Mouse (Mus musculus): ENCODE results near the gene Kdelc1.

The Kdelc1 gene

GRCm38 (mm10) chr1:44118239-44119054 lies at the start of gene Kdelc1, which contains the start of gene Bivm:
Kdelc1 (minus strand) TSS chr1:44118808.
Bivm (plus strand) TSS chr1:44118957.
- DNase-seq (ENCODE audit: extremely low spot score) = peak; percentile 88

GRCm38 (mm10) chr1:44167859-44168383 lies 49.3 kb upstream of the Kdelc1 start:
- no peak for DNase-seq (ENCODE audit: extremely low spot score)

- DNase-seq (ENCODE audit: extremely low spot score) = no peak
These were observed 43.8 kb upstream of the Kdelc1 start for GRCm38 (mm10) chr1:44162389-44162788.

- DNase-seq (ENCODE audit: extremely low spot score) = no peak
These were observed 43.2 kb upstream of the Kdelc1 start for GRCm38 (mm10) chr1:44161818-44162217.

- no peak for DNase-seq (ENCODE audit: extremely low spot score)
These were observed 39.7 kb upstream of the Kdelc1 start for GRCm38 (mm10) chr1:44158317-44158716.

GRCm38 (mm10) chr1:44155287-44155686 lies 36.7 kb upstream of the Kdelc1 start:
- no peak for DNase-seq (ENCODE audit: extremely low spot score)

GRCm38 (mm10) chr1:44148706-44149105 lies 30.1 kb upstream of the Kdelc1 start:
- DNase-seq (ENCODE audit: extremely low spot score) = peak; percentile 4

GRCm38 (mm10) chr1:44147563-44148381 lies 29.2 kb upstream of the Kdelc1 start, which contains the start of gene Ercc5:
Ercc5 (plus strand) TSS chr1:44147744.
- DNase-seq (ENCODE audit: extremely low spot score) = peak; percentile 91

GRCm38 (mm10) chr1:44142747-44143146 lies 24.1 kb upstream of the Kdelc1 start:
- DNase-seq (ENCODE audit: extremely low spot score) = no peak

- DNase-seq (ENCODE audit: extremely low spot score) = no peak
These were observed 21.6 kb upstream of the Kdelc1 start for GRCm38 (mm10) chr1:44140232-44140631.

- no peak for DNase-seq (ENCODE audit: extremely low spot score)
These were observed 11.4 kb upstream of the Kdelc1 start for GRCm38 (mm10) chr1:44129929-44130581.

- no peak for DNase-seq (ENCODE audit: extremely low spot score)
These were observed 7.0 kb upstream of the Kdelc1 start for GRCm38 (mm10) chr1:44125590-44125989.

GRCm38 (mm10) chr1:44122256-44122655 lies 3.6 kb upstream of the Kdelc1 start:
- no peak for DNase-seq (ENCODE audit: extremely low spot score)

- DNase-seq (ENCODE audit: extremely low spot score) = no peak
These were observed 1.4 kb upstream of the Kdelc1 start for GRCm38 (mm10) chr1:44120074-44120406.

- peak; percentile 90 for DNase-seq (ENCODE audit: extremely low spot score)
These were observed 829 bp upstream of the Kdelc1 start for GRCm38 (mm10) chr1:44119201-44120073.

GRCm38 (mm10) chr1:44117571-44117970 lies 1.0 kb downstream of the Kdelc1 start:
- DNase-seq (ENCODE audit: extremely low spot score) = no peak

GRCm38 (mm10) chr1:44102939-44103338 lies 15.7 kb downstream of the Kdelc1 start:
- DNase-seq (ENCODE audit: extremely low spot score) = peak; percentile 25

- peak; percentile 93 for DNase-seq (ENCODE audit: extremely low spot score)
These were observed 16.3 kb downstream of the Kdelc1 start, which contains the start of gene Tex30 for GRCm38 (mm10) chr1:44102259-44102717. Tex30 (minus strand) TSS chr1:44102441.

GRCm38 (mm10) chr1:44101448-44102225 lies 17.0 kb downstream of the Kdelc1 start:
- peak; percentile 61 for DNase-seq (ENCODE audit: extremely low spot score)

- DNase-seq (ENCODE audit: extremely low spot score) = peak; percentile 13
These were observed 54.0 kb downstream of the Kdelc1 start for GRCm38 (mm10) chr1:44064625-44065024.
